16 mouse cellular contexts compared by ENCODE assay signal in the genomic region with DNA sequence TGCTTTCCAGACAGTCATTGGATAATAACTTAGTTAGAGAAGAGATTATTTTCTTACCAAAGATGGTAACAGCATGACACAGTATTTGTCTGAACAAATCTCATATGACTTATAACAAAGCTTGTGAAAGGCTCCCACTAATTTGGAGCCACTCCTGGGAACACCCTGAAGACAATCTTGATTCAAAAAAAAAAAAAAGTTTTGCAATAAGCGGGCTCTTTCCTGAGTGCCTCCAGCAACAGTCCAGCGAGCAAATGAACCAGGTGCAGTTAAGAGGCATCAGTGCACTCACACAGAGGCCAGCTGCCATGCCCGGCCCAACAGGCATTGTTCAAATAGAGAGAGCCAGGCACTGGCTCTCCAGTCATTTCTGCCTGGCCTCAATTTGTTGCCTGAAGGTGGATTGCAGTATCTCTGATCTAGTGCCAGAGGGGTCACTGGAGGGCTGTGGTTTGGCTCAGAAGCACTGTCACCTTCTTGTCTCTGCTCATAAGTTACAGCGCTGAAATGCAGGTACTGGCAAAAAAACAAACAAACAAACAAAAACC. TPM values are rescaled to one million over a fixed set of nuclear protein-coding genes. Genes with fewer than 3 reads are reported as not detected.
DNase-seq lines count a peak whose midpoint lies in the region; ATAC-seq lines count a peak whose summit lies in the region.
"Had no signal": no experiment of that assay in that cellular context is flagged by ENCODE, and none has a peak within 500 bp of the region (broad histone marks: within the 10 kb centered on the region; RNA-seq: fewer than 3 reads in every experiment).

No protein-coding gene starts in this region.

- H3K9ac ChIP-seq in embryonic facial prominence, embryonic 11.5 days (replicated peaks; ENCODE audit: low read length), result no peak overlapping the region
- H3K9ac ChIP-seq in midbrain, embryonic 11.5 days (ENCODE audit: low read length), result no peak overlapping the region
- H3K9ac ChIP-seq in midbrain, embryonic 13.5 days (replicated peaks), result no peak overlapping the region
- H3K9ac ChIP-seq: embryonic facial prominence, embryonic 13.5 days; forebrain, embryonic 12.5 days; kidney, embryonic 15.5 days; limb, embryonic 12.5 days had no signal

- no peak overlapping the region for H3K27ac ChIP-seq in embryonic facial prominence, embryonic 11.5 days (replicated peaks; ENCODE audit: low read depth, low read length)
- no peak overlapping the region for H3K27ac ChIP-seq in embryonic facial prominence, embryonic 10.5 days (replicated peaks)
- H3K27ac ChIP-seq in midbrain, embryonic 11.5 days (ENCODE audit: low read depth, low read length), result no peak overlapping the region
- no peak overlapping the region for H3K27ac ChIP-seq in midbrain, embryonic 13.5 days
- H3K27ac ChIP-seq: embryonic facial prominence, embryonic 13.5 days; forebrain, embryonic 12.5 days; kidney, embryonic 15.5 days; limb, embryonic 12.5 days had no signal

- H3K4me3 ChIP-seq in embryonic facial prominence, embryonic 11.5 days (ENCODE audit: low read depth, low read length), result no peak overlapping the region
- H3K4me3 ChIP-seq in embryonic facial prominence, embryonic 10.5 days, result no peak overlapping the region
- H3K4me3 ChIP-seq in midbrain, embryonic 11.5 days (ENCODE audit: low read depth, low read length), result no peak overlapping the region
- H3K4me3 ChIP-seq in midbrain, embryonic 13.5 days (replicated peaks), result no peak overlapping the region
- H3K4me3 ChIP-seq: embryonic facial prominence, embryonic 13.5 days; forebrain, embryonic 12.5 days; kidney, embryonic 15.5 days; limb, embryonic 12.5 days; megakaryocyte, embryonic 14.5 days had no signal

- DNase-seq in embryonic facial prominence, embryonic 11.5 days (ENCODE audit: low spot score), result peak; percentile 17
- no peak for DNase-seq in embryonic facial prominence, embryonic 10.5 days (ENCODE audit: low spot score)
- DNase-seq in midbrain, embryonic 11.5 days (ENCODE audit: low spot score, missing footprints), result peak; percentile 75
- peak; percentile 4 for DNase-seq in lung, postnatal 25 days (ENCODE audit: low spot score)
- no peak for DNase-seq in testis, postnatal 10 days (ENCODE audit: low spot score)
- no peak for DNase-seq in left cerebral cortex, adult 11 months (ENCODE audit: low spot score)
- DNase-seq: adrenal gland, postnatal 10 days; cerebellum, adult 9-10 months; right cerebral cortex, postnatal 14 days; thymus, postnatal 4 days had no signal

- ATAC-seq in embryonic facial prominence, embryonic 11.5 days (replicated peaks; ENCODE audit: insufficient number of reproducible peaks, low FRiP score, low TSS enrichment, low read depth), result no peak
- ATAC-seq in midbrain, embryonic 11.5 days (ENCODE audit: low FRiP score), result no peak
- ATAC-seq in midbrain, embryonic 13.5 days, result no peak

- no peaks in the 10 kb centered on the region for H3K36me3 ChIP-seq in embryonic facial prominence, embryonic 11.5 days (replicated peaks; ENCODE audit: control insufficient read depth, insufficient read depth, low read depth, low read length)
- no peaks in the 10 kb centered on the region for H3K36me3 ChIP-seq in embryonic facial prominence, embryonic 10.5 days (replicated peaks)
- no peaks in the 10 kb centered on the region for H3K36me3 ChIP-seq in midbrain, embryonic 11.5 days (ENCODE audit: control insufficient read depth, insufficient read depth, low read length)
- no peaks in the 10 kb centered on the region for H3K36me3 ChIP-seq in midbrain, embryonic 13.5 days
- H3K36me3 ChIP-seq: embryonic facial prominence, embryonic 13.5 days; forebrain, embryonic 12.5 days; kidney, embryonic 15.5 days; limb, embryonic 12.5 days had no signal

- H3K4me1 ChIP-seq in embryonic facial prominence, embryonic 11.5 days (ENCODE audit: control insufficient read depth, insufficient read depth, low read length), result no peaks in the 10 kb centered on the region
- H3K4me1 ChIP-seq in embryonic facial prominence, embryonic 10.5 days, result peaks cover 4% of the 10 kb centered on the region; the same call in 1 of the 2 replicates
- H3K4me1 ChIP-seq in midbrain, embryonic 11.5 days (ENCODE audit: control insufficient read depth, insufficient read depth, low read length), result no peaks in the 10 kb centered on the region; the same call in 1 of the 2 replicates
- peaks cover 4% of the 10 kb centered on the region for H3K4me1 ChIP-seq in midbrain, embryonic 13.5 days (replicated peaks)
- H3K4me1 ChIP-seq: kidney, embryonic 15.5 days; limb, embryonic 12.5 days had no signal

- no peaks in the 10 kb centered on the region for H3K27me3 ChIP-seq in embryonic facial prominence, embryonic 11.5 days (ENCODE audit: control insufficient read depth, insufficient read depth, low read length)
- H3K27me3 ChIP-seq in embryonic facial prominence, embryonic 10.5 days (replicated peaks; ENCODE audit: low read depth, poor library complexity, severe bottlenecking), result no peaks in the 10 kb centered on the region
- no peaks in the 10 kb centered on the region for H3K27me3 ChIP-seq in midbrain, embryonic 11.5 days (ENCODE audit: control insufficient read depth, insufficient read depth, low read length)
- H3K27me3 ChIP-seq in midbrain, embryonic 13.5 days, result no peaks in the 10 kb centered on the region
- H3K27me3 ChIP-seq: forebrain, embryonic 12.5 days; kidney, embryonic 15.5 days; limb, embryonic 12.5 days; megakaryocyte, embryonic 14.5 days had no signal

- H3K9me3 ChIP-seq in embryonic facial prominence, embryonic 11.5 days (replicated peaks; ENCODE audit: control insufficient read depth, low read length), result no peaks in the 10 kb centered on the region
- no peaks in the 10 kb centered on the region for H3K9me3 ChIP-seq in embryonic facial prominence, embryonic 10.5 days
- no peaks in the 10 kb centered on the region for H3K9me3 ChIP-seq in midbrain, embryonic 11.5 days (ENCODE audit: control insufficient read depth, low read length)
- H3K9me3 ChIP-seq in midbrain, embryonic 13.5 days, result 0 out of 2 replicates have a peak, but pooled peaks cover 2% of the 10 kb centered on the region
- H3K9me3 ChIP-seq: forebrain, embryonic 12.5 days; kidney, embryonic 15.5 days; limb, embryonic 12.5 days had no signal

- H3K4me2 ChIP-seq in embryonic facial prominence, embryonic 11.5 days (ENCODE audit: low read depth, low read length), result no peak overlapping the region
- H3K4me2 ChIP-seq in midbrain, embryonic 11.5 days, result no peak overlapping the region
- no peak overlapping the region for H3K4me2 ChIP-seq in midbrain, embryonic 13.5 days (replicated peaks)
- H3K4me2 ChIP-seq: embryonic facial prominence, embryonic 13.5 days; forebrain, embryonic 12.5 days; kidney, embryonic 15.5 days; limb, embryonic 12.5 days had no signal

- 49% methylated on average over 4 of the region's 4 CpGs for WGBS in embryonic facial prominence, embryonic 11.5 days
- WGBS in embryonic facial prominence, embryonic 10.5 days, result 63% methylated on average over 4 of the region's 4 CpGs
- WGBS in midbrain, embryonic 11.5 days, result 62% methylated on average over 4 of the region's 4 CpGs
- WGBS in midbrain, embryonic 13.5 days, result 47% methylated on average over 4 of the region's 4 CpGs

RNA-seq across cellular contexts. Expression of a gene that starts 34.7 kb away (rescaled TPM):
- polyA plus RNA-seq in embryonic facial prominence, embryonic 11.5 days (2014; fragmentation: Nextera tagmentation; extraction: Ambion mirVana), result 62.1 and 63.5 TPM in 2 replicates
- 41.5 and 42.8 TPM in 2 replicates for polyA plus RNA-seq in embryonic facial prominence, embryonic 10.5 days (2016; fragmentation: Nextera tagmentation; extraction: Ambion mirVana)
- polyA plus RNA-seq in midbrain, embryonic 11.5 days (2014; fragmentation: Nextera tagmentation; extraction: Ambion mirVana), result 55.5 and 63.1 TPM in 2 replicates
- 63.2 and 64.6 TPM in 2 replicates for polyA plus RNA-seq in midbrain, embryonic 13.5 days (2015; fragmentation: Nextera tagmentation; extraction: Ambion mirVana)

Comparison
In these comparisons a context has a peak if more than half of its experiments do, and no peak if none do; other contexts are left out.
1. DNase-seq: peak in embryonic facial prominence, embryonic 11.5 days (single experiment), midbrain, embryonic 11.5 days (single experiment) and lung, postnatal 25 days (single experiment); none in embryonic facial prominence, embryonic 10.5 days (single experiment), testis, postnatal 10 days (single experiment) and left cerebral cortex, adult 11 months (single experiment).